Mouse (Mus musculus): ENCODE data around the gene Asb16.

DNA sequence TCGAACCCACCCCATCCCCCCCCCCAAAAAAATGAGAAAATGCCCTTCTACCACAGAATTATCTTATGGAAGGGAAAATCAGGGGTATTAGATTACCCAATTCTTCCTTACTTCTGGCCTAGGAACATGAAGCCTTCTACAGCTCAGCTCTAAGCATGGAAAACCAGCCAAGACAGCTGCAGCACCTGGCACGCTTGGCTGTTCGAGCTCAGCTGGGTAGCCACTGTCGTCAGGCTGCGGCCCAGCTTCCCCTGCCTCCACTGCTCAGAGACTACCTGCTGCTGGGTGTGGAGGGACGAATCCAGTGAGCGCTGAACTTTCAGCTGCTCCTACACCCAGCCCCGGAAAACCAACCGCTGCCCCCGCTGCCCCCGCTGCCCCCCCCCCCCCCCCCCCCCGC is 9.2 kb downstream of the Asb16 start:
- no peak for TF ChIP-seq CTCF (IDR thresholded peaks at IDR 0.05; ENCODE audit: extremely low read depth, insufficient read depth, insufficient read length, insufficient replicate concordance)
- TF ChIP-seq POLR2A (IDR thresholded peaks at IDR 0.05; ENCODE audit: low read depth, low read length): no peak
